Mouse (Mus musculus) kidney, postnatal 4 days (tissue): Measurements from ENCODE around the gene Fbxw11.
A peak's percentile ranks its signal among the peaks of the same experiment; 100 is the strongest.
"Not testable (repeated sequence)": the region's sequence is repeated elsewhere in the genome, so short reads cannot be mapped to it uniquely, and the experiment has no call there.

ENCODE experiments used
- DNase-seq, 2 experiments: peaks; one replicate each; pipeline ENCODE4 v3.0.0; 2021; ENCODE audit warnings: mixed read lengths in 2 of 2

Gene Fbxw11

DNA sequence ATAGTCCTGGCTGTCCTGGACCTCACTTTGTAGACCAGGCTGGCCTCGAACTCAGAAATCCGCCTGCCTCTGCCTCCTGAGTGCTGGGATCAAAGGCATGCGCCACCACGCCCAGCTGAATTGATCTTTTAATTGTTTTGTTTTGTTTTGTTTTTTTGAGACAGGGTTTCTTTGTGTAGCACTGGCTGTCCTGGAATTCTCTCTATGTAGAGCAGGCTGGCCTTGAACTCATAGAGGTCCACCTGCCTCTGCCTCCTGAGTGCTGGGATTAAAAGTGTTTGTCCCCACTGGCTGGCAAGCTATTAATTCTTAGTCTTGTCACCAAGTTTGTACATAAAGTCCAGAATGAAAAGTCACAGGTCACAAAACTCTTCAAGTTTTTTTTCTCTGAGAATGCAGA is 36.6 kb downstream of the Fbxw11 start:
- DNase-seq, result not testable (repeated sequence)

DNA sequence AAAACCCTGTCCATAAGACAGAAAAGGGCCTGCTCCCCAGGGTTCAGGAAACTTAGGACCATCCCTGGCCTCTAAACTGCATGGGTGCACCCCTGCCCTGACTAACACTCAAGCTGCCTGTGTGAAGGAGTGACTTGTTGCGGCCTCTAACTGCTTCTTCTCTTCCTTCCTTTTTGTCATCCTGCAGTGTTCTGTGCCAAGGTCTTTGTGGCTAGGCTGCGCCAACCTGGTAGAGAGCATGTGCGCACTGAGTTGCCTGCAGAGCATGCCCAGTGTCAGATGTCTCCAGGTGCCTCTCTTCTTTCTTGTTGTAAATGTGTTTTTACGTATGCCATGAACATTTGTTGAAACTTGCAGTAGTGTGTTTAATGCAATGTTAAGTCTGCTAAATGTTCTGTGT is 37.5 kb downstream of the Fbxw11 start:
- DNase-seq, result no peak

DNA sequence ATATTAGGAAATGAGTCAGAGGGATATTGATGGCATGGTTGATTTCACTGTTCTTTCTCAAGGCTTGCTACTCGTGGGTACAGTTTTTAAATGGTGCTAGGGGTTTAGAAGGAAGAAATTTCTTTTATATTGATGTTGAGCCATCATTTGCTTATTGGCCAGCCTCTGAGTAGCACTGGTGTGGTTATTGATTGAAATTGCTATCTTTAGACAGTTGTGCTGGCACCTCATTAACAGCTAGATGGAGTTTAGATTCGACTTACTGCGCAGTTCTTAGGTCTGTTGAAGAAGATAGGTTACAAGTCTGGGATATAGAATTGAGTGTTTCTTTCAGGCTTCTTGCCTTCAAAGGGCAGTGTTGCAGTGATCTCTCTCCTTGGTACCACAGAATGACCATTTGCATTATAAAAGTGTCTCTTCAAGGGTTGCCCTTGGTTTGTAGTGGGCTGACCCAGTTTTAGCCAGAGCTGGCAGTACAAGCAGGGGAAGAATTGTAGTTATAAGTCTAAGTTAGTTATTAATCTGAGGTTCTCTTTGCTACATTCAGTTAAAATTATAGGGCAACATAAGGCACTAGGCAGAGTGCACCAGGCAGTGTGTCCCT is 38.8 kb downstream of the Fbxw11 start:
- no peak for DNase-seq

DNA sequence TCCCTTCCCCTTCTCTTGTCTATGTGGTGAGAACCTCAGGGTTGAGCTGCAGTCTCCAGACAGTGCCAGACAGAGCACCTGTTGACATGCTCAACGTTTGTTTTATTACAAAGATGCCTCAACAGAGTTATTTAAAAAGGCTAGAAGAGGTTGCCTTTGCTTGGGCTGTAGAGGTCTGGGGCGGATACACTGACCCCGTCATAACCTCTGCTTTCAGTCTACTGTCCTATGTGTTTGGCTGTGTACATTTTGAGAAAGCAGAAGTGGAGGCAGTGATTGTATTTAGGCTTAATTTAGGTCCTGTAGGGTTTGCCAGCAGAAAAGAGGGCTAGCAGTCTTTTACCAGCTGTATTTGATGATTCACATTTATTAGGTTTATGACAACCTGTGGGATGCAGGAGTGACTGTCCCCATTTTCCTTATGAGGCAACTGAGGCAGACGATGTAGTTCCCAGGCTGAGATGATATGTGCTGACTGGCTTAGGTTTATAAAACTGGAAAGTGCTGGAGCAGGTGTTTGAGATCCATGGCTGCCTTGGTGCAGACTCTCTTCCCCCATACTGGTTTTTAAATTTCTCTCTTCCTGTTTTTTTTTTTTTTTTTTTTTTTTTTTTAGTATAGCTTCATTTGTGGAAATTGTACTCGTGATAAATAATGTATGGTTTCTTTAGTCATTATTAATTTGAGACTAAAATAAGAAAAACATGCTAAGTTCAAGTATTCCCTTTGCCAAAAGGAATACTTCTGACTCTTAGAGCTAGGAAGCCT is 40.0 kb downstream of the Fbxw11 start:
- DNase-seq, result no peak

DNA sequence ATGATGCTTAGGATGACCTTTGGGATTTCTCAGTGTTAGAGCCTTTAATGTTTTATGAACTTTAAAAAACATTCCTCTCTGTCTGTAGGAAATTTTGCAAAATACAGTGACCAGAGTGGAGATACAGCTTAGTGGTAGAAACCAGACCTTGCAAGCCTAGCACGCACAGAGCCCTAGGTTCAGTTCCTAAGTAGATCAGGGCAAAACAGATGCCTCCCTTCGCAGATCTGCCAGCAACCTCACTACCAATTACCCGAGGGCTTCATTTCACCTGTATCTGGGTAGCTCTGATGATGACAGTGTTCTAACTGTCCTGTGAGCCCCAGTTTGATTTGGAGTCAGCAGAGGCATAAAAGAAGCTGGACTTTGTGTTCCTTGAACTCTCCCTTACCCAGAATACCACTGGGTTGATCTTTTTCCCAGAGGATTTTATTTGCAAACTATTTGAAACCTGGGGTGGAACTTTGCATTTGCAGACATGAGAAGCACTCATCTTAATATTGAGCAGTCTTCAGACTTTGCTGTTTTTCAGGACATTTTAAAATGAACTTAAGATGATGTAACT is 42.2 kb downstream of the Fbxw11 start:
- DNase-seq, result no peak

DNA sequence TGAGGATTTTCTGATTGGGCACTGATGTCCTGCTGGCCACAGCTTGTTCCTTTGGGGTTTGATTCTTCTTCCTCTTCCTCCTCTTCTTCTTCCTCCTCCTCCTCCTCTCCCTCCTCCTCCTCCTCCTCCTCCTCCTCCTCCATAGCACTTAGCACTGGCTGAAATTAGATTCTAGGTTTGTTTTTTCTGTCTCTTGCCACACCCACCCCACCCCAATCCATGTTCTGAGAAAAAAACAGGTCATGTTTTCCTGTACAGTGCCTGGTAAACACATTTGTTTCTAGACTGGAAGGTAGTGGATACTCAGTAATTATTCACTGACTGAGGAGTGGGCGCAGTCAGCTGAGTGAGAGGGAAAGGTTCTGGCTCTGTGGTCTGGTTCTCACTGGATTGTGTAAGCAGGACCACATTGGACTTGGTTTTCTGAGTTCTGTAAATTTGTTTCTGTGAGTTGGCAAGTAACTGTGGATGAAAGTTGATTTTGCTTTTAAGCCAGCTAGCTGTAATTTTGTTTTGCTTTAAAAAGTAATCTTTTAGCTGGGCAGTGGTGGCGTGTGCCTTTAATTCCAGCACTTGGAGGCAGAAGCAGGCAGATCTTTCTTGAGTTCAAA is 45.8 kb downstream of the Fbxw11 start:
- DNase-seq, result no peak

DNA sequence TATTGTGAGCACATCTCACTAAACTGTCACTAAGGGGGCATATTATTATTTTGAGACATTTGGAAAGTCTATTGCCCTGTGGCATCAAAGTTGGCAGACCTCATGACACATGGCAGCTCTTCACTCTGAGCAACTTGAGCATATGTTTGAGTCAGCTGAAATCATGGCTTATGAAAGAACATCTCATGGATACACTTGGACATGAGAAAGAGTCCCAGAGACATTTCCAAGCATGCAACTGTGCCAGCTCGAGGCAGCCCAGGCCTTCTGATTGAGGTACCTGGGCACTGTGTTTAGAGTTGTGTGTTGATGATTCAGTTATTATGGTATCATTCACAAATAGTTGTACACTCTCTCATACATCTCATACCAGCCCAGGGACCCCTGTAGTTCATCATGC is 47.0 kb downstream of the Fbxw11 start:
- no peak for DNase-seq

DNA sequence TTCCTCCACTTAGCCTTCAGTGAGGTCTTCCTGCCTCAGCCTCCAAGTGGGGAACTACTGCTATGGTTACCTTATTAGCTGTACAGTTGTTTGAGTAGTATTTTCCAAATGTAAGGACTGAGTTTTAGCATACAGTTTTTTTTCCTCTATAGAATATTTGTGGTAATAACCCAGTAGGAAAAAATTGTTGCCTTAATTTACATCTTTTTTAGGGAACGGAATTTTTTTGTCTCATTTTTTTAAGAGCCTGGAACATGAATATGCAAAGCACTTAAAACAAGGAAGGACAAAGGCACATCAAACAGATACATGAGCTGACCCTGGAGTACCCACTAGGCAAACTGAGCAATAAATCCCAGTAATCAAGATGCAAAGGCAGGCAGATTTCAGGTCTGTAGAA is 50.3 kb downstream of the Fbxw11 start:
- DNase-seq, result no peak

DNA sequence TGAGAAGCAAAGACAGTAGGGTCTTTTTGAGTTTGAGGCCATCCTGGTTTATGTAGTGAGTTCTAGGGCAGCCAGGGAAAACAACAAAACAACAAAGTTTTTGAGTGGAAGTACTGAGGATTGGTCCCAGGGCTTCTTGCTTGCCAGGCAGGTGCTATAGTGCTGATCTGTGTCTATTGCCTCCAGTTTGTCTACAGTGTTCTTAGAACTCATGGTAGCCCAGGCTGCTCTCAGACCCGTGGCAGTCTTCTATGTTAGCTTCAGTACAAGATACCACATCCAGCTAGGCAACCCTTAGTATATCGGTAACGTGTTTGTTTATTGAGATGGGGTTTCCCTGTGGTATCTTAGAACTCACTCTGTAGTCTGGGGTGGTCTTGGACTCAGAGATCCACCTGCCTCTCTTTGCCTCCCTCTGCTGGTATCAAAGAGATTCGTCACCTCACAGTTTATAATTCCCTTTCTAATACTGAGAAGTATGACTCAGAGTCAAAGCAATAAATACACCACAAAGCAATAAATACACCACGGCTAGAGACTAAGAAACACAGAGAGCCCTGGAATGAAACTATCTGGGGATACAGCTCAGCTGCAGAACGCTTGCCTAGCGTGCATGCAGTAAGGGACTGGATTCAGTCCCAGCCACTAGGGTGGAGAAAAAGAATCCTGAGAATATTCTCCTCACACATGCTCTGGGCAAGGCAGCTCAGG is 51.1 kb downstream of the Fbxw11 start:
- peak in 1 of 2 experiments; percentile 24 for DNase-seq

DNA sequence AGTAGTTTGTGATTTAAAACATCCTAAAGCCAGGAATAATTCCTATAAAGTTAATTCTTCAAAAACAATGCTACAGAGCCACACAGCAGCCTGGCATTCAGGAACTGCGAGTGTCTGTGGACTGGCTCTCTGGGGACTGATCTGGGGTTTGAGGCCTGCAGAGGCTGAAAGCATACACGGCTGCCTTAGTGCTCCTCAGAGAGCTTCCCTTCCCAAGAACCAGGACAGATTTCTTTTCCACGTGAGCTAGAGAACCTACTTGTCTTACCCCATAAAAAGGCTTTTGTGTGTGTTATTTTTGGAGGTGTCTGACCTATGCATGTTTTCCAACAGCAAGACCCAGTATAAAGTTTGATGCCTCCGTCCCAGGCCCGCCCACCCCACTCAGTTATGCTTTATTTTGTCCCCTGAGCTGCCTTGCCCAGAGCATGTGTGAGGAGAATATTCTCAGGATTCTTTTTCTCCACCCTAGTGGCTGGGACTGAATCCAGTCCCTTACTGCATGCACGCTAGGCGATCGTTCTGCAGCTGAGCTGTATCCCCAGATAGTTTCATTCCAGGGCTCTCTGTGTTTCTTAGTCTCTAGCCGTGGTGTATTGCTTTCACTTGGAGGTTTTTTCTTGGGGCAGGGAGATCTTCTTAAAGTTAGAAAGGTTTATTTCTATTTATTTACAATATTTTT is 51.9 kb downstream of the Fbxw11 start:
- not testable (repeated sequence) for DNase-seq

DNA sequence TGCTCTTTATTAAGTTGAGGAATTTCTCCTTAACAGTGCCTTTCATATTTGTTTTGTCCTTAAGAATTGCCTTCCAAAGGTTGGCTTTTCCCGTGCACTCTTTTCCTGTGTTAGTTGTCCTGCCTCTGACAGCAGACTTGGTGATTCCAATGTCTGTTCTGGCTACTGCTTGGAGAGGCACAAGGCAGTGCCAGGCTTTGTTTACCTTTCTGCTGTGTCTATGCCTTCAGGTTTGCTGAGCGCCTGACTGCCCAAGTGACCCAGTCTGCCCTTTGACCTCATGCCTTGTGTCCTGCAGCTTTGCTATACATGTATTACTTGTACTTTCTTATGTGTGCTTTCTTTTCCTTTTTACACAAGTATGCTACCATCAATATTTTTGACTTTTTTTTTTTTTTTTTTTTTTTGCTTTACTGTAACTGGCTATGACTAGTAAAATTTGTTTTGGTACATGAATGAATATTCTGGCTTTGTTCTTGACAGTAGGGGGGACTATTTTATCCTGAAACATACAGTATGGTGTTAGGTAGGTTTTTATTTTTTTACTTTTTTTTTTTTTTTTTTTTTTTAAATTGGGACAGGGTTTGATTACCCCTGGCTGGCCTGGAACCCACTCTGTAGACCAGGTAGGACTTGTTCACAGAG is 54.0 kb downstream of the Fbxw11 start:
- DNase-seq, result peak in 1 of 2 experiments; percentile 37

DNA sequence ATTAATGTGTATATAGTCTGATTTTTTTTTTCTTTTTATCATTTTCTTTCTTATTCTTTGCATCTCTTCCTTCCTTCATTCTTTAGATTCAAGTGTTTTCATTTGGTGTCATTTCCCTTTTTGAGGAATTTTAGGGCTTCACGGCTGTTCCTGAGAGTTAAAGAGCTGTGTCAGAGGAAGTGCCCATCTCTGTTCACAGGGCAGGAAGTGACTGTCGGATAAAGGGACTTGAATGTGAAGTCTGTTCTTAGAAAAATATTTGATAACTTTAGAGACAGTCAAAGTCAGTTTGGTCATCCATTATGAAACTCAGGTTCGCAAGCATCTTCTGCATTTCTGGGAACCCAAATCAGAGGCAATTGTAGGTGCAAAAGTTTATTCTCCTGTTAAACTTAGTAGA is 55.2 kb downstream of the Fbxw11 start:
- no peak for DNase-seq

DNA sequence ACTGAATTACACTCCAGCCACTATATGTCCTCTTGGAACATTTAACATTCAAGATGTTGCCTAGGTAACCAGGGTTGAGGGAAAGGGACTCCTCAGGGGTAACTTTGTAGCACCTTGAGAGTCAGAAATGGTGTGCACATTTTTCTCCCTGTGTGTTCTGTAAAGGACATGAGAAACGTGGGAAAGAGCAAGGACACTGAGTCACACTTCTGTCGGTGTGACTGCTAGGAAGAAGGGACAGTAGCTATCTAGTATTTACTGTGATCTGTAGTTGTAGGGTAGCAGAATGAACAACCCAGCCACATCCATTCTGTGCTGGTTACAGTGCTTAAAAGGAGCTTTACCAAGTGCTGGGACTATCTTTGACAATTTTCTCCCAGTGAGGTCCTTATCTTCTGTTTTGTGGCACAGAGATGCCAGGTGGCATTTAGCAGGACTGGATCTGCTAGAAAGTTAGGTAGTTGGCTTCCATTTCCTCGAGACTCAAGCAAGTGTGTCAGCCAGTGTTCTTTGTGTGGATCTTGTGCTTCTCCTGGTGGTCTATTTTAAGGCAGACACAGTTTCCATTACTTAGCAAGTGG is 57.5 kb downstream of the Fbxw11 start:
- DNase-seq, result no peak

DNA sequence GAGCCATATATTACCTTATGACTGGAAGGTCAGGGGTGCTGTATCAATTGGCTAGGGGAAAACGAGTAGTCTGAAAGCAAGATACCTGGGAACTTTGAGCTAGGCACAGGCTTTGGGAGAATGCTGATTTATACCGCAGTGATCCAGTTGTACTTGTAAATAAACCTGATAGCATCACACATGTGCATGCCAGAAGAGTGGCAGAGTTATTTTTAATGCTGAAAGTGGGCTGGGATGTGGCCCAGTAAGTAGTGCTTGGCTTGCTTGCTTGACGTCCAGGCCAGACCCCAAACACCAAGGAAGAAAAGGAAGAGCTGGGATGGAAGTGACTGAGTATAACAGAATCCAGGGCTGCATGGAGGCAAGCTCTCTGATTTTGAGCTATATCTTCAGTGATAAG is 59.0 kb downstream of the Fbxw11 start:
- DNase-seq, result no peak

DNA sequence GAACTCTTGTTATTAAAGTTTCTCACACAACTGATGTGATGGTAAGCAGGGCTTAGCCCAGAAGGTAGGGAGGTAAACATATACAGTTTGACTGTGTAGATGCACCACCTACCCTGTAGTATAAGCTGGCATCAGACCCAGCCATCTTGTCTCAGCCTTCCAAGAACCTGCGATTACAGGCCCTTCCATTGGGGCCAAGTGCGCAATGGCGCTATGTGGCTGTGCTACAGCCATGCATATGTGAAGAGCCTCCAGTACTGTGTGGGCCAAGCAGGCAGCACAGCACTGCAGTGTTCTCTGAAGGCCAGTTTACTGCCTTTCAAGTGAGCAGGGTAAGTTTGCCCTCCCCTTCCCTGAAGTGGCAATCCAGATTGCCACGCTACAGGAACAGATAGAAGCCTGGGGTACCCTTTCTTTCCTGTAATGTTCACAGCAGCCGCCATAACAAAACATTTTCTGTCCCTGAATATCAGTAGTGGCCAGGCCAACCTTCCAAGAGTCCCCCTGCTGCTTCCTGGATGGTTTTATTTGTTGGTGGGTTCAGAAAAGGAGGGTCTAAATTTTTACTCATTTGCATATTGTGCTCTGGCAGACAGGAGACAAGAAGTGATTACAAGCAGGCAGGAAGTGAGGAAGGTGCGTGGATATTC is 61.8 kb downstream of the Fbxw11 start:
- DNase-seq, result no peak

DNA sequence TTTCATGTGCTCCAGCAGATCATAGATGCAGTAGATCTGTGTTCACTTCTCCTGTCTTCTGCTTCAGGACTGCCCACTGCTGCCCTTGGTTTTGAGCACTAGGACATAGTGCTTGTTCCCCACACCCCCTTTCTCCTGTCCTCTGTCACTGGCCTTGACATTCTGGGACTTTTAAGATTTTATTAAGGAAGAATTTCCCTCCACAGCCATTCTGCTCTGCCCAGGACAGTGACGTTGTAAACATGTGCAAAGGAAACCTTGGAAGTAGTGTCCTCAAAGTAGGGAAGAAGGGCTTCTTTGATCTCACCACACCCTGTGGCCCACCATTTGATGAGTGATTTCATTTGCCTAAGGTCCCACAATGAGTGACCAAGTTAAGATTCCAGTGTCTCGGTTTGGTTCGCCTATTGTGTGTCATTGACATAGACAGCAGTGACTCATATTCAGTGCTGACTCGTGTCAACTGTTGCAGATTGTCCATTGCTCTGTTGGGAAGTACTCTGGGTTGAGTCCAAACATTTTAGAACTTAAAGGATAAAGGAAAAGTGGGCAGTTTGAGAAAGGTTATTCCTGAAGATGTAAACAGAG is 64.0 kb downstream of the Fbxw11 start:
- no peak for DNase-seq

DNA sequence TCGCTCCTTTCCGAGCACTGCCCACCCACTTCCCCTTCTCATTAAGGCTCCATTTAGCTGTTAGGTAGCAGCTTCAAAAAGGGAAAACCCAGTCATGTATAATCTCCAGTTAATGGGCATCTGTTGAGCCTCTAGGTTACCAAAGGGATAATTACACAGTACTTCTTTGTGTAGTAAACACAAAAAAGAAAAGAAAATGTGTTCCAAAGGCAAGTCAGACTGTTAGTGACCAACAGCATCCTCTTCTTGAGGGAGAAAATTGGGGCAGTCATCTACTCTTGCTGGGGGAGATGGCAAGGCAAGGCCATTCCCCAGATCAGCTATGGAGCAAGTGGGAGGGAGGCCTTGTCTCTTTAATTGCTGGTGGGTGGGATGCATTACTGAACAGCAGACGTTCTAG is 65.0 kb downstream of the Fbxw11 start:
- no peak for DNase-seq

DNA sequence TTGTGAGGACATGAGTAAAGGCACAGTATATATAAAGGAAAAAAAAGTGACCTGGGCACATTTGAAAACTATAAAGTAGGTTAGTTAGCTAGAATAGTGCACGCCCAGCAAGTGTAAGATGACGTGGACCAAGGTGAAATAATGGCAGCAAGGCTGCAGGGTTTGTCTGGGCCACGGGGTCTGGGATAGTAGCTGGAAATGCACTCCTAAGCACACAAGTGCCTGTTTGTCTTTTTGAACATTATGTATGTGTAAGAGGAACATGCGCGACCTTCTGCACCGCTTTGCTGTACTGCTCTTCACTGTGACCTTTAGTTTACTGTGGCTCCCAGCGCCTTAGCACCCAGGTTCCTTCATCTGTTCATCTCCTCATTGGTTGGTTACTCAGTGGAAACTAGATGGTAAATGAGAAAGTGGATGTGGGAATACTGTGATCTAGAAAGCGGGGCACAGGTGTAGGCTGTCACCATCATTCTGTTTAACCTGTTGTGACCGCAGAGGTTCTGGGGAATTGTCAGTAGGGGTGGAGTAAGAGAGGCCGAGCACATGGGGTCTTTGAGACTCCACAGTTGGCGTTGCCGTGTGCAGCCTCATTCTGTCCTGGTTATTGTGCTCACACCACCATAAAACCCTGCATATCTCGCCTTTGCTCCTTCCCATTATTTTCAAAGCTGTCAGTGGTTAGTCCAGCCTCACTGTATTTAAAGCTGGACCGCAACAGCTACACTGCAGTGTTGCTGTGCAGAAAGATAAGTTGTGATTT is 66.4 kb downstream of the Fbxw11 start:
- DNase-seq, result no peak

DNA sequence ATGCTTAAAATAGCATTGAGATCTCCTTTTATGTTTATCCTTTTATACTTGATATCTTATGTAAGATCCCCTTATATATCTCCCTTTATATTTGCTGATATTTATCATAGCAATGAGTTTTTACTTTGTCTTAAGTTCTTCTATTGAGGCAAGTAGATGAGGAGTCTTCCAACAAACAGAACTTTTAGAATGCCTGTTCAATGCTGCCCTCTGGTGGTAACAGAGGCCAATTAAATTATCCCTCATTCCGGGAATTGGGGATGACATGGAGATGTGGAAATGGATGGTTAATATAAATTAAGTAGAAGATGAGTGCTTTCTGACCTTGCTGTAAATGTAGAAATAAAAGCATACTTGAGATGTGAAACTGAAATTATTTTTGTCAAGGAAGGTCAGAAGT is 67.0 kb downstream of the Fbxw11 start:
- peak; percentile 37 to 41 for DNase-seq

DNA sequence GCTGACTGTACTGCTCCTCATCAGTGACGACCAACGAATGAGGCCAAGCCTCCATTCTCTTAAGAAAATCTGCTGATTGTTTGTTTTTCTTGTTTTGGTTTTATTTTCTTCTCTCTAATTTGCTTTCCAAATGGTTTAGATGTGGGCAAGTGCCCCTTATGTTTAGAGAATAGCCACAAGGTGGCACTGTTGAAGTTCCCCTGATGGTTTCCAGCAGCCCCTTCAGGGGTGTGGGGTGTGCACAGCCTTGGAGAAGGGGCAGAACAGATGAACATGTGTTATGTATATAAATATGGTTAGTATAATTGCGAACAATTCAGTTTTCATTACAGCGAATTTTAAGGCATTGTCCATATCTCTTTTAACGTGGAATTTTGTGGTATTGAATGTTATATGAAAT is 71.7 kb downstream of the Fbxw11 start:
- peak; percentile 27 to 42 for DNase-seq
